Mouse (Mus musculus) spleen, postnatal 14 days (tissue): ENCODE data around the gene Eras.
"Not testable (repeated sequence)": the region's sequence is repeated elsewhere in the genome, so short reads cannot be mapped to it uniquely, and the experiment has no call there.

Experiments
- DNase-seq, 2 experiments: peaks; one replicate each; pipeline ENCODE4 v3.0.0; 2021 to 2022; ENCODE audit warnings: low spot score in 2 of 2

The Eras gene

DNA sequence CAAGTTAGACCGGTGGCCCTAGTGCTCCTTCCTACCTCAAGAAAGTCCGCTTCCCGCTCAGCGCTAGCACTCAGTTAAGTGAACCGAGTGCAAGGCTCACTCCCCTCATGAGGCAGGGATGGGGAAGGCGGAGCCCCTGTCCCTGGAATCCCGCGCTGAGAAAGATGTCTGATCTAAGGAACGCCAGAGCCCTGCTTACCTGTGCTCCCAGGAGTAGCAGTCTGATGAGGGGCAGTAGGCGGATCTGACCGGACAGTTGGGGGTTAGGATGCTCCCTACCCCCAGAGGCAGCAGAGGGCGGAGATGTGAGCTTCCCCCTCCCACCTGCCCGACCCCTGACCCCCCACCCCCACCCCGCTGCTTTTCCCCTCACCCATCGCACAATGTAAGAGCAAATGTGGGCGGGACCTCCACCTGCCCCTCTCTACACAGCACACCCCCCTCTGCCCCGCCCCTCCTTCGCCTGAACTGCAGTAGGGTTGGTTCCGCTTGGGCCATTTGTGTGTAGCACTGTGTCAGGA lies at the start of gene Eras:
TSS of gene Eras (minus strand) at position 338 of the 521 bp plus-strand sequence.
- no peak for DNase-seq

DNA sequence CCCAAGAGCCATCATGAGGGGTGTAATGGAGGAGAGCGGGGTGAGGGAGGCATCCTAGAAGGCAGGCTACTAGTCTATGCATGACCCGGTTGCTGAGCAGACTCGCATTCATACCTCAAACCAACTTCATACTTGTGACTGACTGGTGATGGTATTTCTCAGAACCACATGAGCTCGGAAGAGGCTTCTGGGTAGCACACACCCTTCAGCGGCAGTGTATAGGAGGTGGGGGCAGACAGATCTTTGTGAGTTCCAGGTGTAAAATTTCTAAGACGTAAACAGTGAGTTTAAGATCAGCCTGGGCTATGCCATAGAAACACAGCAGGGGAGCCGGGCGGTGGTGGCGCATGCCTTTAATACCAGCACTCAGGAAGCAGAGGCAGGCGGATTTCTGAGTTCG lies 49.5 kb upstream of the Eras start, which contains the start of gene Gata1:
TSS of gene Gata1 (minus strand) at position 180 of the 400 bp plus-strand sequence.
- no peak for DNase-seq

- peak; percentile 51 to 72 for DNase-seq
Measured at GRCm38 (mm10) chrX:7971292-7971691, 42.9 kb upstream of the Eras start.

DNA sequence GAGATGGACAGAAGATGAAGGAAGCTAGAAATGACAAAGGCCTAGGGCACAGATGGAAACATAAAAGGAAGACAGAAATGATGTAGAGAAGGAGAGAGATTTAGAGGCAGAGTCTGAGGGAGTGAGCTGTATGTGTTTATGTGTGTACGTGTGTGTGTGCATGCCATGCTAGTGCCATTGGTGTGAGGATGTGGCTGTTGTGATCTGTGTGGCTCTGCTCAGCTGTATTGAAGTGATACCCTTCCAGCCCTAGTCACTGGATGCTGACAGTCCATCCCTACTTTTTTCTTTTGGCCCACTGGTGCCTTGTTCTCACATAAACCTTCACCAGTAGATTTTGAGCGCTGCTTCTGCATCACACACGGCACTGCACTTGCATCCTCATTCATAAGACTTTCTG lies 40.5 kb upstream of the Eras start:
- no peak for DNase-seq

GRCm38 (mm10) chrX:7968226-7968625 lies 39.8 kb upstream of the Eras start:
- no peak for DNase-seq

DNA sequence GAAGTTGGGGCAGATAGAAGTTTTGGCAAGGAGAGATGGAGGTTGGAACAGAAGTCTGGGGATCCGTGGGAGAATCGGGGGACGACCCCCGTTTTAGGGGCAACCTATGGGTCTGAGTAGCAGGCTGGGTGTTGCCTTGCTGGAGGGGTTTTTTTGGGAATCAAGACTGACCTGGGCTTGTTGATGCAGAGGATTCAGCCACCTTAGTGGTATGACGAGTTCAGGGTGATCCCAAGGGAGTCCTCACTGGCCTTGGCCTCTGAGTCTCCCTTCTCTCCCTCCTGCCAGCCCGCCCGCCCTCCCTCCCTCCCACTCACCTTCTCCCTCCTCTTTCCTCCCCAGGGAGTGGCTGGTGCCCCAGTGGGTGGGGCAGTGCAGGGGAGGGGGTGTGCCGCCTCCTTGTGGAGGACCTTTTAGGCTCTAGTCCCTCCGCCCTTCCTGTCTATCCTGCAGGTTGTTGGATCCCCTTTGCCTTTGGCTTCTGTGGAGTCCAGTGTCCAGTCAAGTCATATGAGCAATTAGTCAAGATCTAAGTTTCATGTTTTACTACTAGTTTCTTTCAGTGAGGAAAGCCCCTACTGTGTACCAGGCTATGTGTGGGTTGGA lies 39.3 kb upstream of the Eras start:
- DNase-seq, result peak; percentile 27 to 29

DNA sequence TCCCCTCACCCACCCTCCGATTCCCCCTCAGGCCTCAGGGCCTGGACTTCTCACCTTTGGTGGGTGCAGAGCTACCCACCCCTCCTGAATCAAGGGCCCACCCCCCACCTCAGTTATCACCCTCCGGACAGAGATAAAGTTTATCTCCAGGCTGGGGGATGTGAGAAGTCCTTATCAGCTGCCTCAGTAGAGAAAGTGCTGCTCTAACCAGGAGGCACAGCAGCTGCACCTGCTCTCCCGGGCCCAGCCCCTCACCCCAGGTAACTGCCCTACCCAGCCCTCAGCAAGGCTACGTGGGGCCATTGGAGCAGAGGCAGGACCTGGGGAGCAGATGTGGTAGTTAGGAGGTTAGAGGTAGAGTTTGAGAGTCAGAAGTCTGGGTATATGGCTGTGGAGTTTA lies 37.8 kb upstream of the Eras start:
- no peak for DNase-seq

GRCm38 (mm10) chrX:7963829-7964626 lies 35.6 kb upstream of the Eras start:
- DNase-seq, result no peak

DNA sequence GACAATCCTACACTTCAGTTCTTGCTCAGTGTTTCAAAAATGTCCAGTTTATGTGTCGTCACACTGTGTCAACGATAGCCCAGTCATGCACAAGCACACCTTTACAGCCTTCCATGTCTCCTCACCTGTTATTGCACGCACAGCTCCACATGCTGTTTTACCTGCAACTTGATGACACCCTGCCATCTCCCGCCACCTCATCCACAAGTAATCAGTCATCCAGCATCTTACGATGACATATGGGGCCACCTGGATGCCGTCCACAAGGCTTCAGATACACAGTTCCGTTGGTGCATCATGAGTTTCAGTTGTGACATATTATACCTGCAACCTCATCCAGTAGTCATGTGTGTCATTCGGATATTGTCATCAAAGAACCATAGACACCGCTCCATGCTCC lies 30.5 kb upstream of the Eras start:
- DNase-seq, result no peak

GRCm38 (mm10) chrX:7950091-7950490 lies 21.7 kb upstream of the Eras start:
- DNase-seq, result no peak

DNA sequence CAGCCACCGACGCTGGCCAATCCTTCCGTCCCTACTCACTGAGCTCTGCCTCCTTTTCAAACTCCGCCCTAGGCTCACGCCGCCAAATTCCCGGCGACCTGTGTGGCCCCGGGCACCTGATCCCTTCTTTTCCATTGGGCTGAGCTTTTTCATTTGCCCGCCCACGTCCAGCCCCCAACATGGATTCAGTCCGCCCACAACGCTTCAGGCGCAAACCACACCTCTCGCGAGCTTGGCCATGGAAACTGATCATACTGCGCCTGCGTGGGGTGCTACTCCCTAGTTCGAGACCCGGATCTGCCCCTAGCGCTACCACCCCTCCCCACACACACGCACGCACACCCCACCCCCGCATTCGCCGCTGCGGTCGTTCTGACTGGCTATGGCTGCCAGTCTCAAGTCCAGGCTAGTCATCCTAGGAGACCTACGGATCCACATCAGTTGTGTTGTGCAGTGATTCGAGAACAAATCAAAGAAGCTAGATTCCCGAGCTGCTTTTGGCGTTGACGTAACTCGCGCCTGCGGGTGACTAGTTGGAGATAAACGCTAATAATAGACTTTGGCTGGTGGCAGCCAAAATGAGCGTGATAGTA lies 19.6 kb upstream of the Eras start:
- peak; percentile 65 to 74 for DNase-seq

GRCm38 (mm10) chrX:7947108-7947899 lies 18.9 kb upstream of the Eras start, which contains the start of gene Hdac6:
TSS of gene Hdac6 (minus strand) at chrX:7947889.
- no peak for DNase-seq

DNA sequence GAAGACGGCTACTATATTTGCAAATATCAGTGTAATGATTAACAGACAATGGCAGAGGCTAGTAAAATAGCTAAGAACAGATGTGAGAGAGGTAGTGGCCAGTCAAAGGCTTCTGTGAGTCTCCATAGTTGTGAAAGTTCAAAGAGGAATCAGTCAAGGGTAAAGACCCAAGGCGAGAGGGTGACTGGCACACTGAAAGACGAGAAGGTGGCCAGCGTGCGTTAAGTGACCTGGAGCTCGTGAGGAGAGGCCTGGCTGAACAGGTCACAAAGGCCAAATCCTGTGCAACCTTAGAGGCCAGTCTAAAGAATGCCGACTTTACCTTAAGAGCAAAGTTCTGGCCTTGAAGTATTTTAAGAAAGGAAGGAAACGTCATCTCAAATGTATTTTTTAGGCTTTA lies 17.2 kb upstream of the Eras start:
- no peak for DNase-seq

GRCm38 (mm10) chrX:7937667-7938066 lies 9.3 kb upstream of the Eras start:
- DNase-seq, result no peak

GRCm38 (mm10) chrX:7936874-7937273 lies 8.5 kb upstream of the Eras start:
- DNase-seq, result no peak

- no peak for DNase-seq
Measured at GRCm38 (mm10) chrX:7927116-7927515, 1.3 kb downstream of the Eras start.

DNA sequence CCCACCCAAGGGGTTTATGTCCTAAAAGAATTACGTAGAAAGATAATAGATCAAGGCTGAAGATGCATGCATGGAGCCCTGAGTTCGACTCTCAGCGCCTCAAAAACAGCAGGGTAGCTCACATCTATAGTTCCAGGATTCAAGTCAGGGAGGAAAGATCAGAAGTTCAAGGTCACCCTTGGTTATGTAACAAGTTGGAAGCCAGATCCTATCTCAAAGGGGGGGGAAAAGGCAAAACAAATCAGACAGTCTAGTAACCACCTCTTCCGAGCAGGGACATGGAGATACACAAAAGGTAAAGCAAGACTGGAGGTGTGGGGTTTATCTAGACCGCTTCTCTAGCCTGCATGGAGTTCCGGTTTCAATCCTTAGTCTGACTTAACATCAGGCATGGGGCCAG lies 2.1 kb downstream of the Eras start:
- DNase-seq, result no peak

DNA sequence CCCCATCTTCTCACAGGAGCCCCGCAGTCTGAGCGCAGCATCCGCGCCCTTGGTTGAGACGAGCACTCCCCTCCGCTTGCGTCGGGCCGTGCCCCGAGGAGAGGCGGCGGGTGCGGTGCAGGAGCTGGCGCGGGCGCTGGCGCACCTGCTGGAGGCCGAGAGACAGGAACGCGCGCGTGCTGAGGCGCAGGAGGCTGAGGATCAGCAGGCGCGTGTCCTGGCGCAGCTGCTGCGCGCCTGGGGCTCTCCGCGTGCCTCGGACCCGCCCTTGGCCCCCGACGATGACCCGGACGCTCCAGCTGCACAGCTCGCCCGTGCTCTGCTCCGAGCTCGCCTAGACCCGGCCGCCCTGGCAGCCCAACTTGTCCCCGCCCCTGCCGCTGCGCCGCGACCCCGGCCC lies 6.4 kb downstream of the Eras start:
- DNase-seq, result no peak

DNA sequence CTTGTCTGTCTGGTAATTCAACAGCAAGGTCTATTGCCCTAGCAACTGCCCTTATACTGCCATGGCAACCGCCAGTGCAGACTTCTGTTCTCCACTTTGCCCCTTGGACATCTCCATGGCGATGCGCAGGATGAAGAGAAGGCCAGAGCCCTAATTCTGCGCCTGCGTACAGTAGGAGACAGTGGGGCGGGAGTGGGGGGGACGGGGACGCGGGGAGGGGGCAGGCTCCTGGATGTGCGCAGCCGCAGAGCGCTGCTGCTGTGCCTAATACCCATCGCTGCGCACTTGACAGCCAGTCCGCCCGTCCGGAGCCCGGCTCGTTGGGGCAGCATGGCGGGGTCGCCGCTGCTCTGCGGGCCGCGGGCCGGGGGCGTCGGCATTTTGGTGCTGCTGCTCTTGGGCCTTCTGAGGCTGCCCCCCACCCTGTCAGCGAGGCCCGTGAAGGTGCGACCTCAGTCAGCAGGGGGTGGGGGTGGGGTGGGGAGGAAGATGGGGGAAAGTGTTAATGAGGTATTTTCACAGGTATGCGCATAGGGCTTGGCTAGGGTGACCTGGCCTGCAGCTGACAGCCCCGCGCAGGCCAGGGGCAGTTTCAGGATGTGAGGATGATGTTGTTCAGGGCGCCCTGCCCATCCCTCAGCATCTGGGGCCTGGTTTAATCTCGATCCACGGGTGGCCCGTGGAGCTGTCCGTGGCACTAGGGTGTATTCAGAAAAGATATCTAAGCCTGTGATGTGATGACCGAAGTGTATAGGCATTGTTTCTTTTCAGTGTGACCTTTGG lies 8.6 kb downstream of the Eras start, which contains the start of gene Pcsk1n:
TSS of gene Pcsk1n (plus strand) at position 222 of the 783 bp plus-strand sequence.
- no peak for DNase-seq

- not testable (repeated sequence) for DNase-seq
Measured at GRCm38 (mm10) chrX:7917960-7918359, 10.4 kb downstream of the Eras start.

GRCm38 (mm10) chrX:7915669-7916068 lies 12.7 kb downstream of the Eras start:
- DNase-seq, result peak in 1 of 2 experiments; percentile 32
